Mouse (Mus musculus): ENCODE data around the gene Olfr541. TPM values are rescaled to one million over a fixed set of nuclear protein-coding genes. Genes with fewer than 3 reads are reported as not detected.
A peak's percentile ranks its signal among the peaks of the same experiment; 100 is the strongest.
"Not testable (repeated sequence)": the region's sequence is repeated elsewhere in the genome, so short reads cannot be mapped to it uniquely, and the experiment has no call there.

Olfr541 gene
- polyA plus RNA-seq (2015; fragmentation: Nextera tagmentation; extraction: Ambion mirVana), result not detected in 2 replicates

GRCm38 (mm10) chr7:140696967-140697366, at the start of gene Olfr541:
Gene Olfr541, plus strand, starts transcription at chr7:140697267.
- Histone ChIP-seq H3K4me1 (replicated peaks) (no peaks in the 10 kb centered on the region), H3K4me3 (replicated peaks) (no peak within 1 kb of the TSS), H3K27me3 (replicated peaks) (no peaks in the 10 kb centered on the region), H3K27ac (no peak within 1 kb of the TSS), H3K36me3 (no peaks in the 10 kb centered on the region), H3K9ac (no peak within 1 kb of the TSS), H3K9me3 (no peaks in the 10 kb centered on the region), H3K4me2 (replicated peaks) (no peak within 1 kb of the TSS)
- ATAC-seq, result no peak

GRCm38 (mm10) chr7:140659630-140660029, 37.4 kb upstream of the Olfr541 start, which contains the start of gene Olfr539:
Gene Olfr539, plus strand, starts transcription at chr7:140659930.
- Histone ChIP-seq H3K9me3 (no peaks in the 10 kb centered on the region), H3K4me1 (replicated peaks) (no peaks in the 10 kb centered on the region), H3K9ac (no peak within 1 kb of the TSS), H3K27ac (no peak within 1 kb of the TSS), H3K27me3 (replicated peaks) (no peaks in the 10 kb centered on the region), H3K4me3 (replicated peaks) (no peak within 1 kb of the TSS), H3K36me3 (no peaks in the 10 kb centered on the region), H3K4me2 (replicated peaks) (no peak within 1 kb of the TSS)
- 77% methylated on average over 4 of the region's 4 CpGs for WGBS
- no peak for ATAC-seq

- H3K27me3 ChIP-seq (replicated peaks); H3K4me1 ChIP-seq (replicated peaks); H3K9ac ChIP-seq; ATAC-seq; H3K9me3 ChIP-seq; H3K36me3 ChIP-seq; H3K4me2 ChIP-seq (replicated peaks); H3K4me3 ChIP-seq (replicated peaks); H3K27ac ChIP-seq: not testable (repeated sequence)
- WGBS, result 91% methylated on average over 3 of the region's 3 CpGs
Observed at GRCm38 (mm10) chr7:140670693-140671092, 26.4 kb upstream of the Olfr541 start.

GRCm38 (mm10) chr7:140675863-140676262, 21.2 kb upstream of the Olfr541 start:
- Histone ChIP-seq H3K27me3 (replicated peaks) (no peaks in the 10 kb centered on the region), H3K36me3 (no peaks in the 10 kb centered on the region), H3K9me3 (no peaks in the 10 kb centered on the region), H3K27ac (no peak overlapping the region), H3K9ac (no peak overlapping the region), H3K4me2 (replicated peaks) (peak overlapping the region; percentile 35), H3K4me3 (replicated peaks) (no peak overlapping the region), H3K4me1 (replicated peaks) (0 out of 2 replicates have a peak, but pooled peaks cover 2% of the 10 kb centered on the region)
- ATAC-seq, result no peak; the same call in 1 of the 2 replicates
- WGBS, result 0% methylated on average over 6 of the region's 6 CpGs

GRCm38 (mm10) chr7:140679591-140679990, 17.5 kb upstream of the Olfr541 start:
- not testable (repeated sequence) for ATAC-seq

GRCm38 (mm10) chr7:140681651-140682050, 15.4 kb upstream of the Olfr541 start, which contains the start of gene Olfr45:
Gene Olfr45, plus strand, starts transcription at chr7:140681951.
- Histone ChIP-seq H3K4me1 (replicated peaks) (no peaks in the 10 kb centered on the region), H3K9ac (no peak within 1 kb of the TSS), H3K4me3 (replicated peaks) (no peak within 1 kb of the TSS), H3K4me2 (replicated peaks) (no peak within 1 kb of the TSS), H3K9me3 (no peaks in the 10 kb centered on the region), H3K27ac (no peak within 1 kb of the TSS), H3K27me3 (replicated peaks) (no peaks in the 10 kb centered on the region), H3K36me3 (no peaks in the 10 kb centered on the region)
- 90% methylated on average over 1 of the region's 1 CpGs for WGBS
- no peak for ATAC-seq

More at GRCm38 (mm10) chr7:140679591-140679990, 17.5 kb upstream of the Olfr541 start:
- H3K4me1 ChIP-seq (replicated peaks); H3K4me3 ChIP-seq (replicated peaks); H3K36me3 ChIP-seq; H3K9me3 ChIP-seq; H3K9ac ChIP-seq; H3K27me3 ChIP-seq (replicated peaks); H3K27ac ChIP-seq; H3K4me2 ChIP-seq (replicated peaks): not testable (repeated sequence)
- 74% methylated on average over 4 of the region's 4 CpGs for WGBS

GRCm38 (mm10) chr7:140706348-140706747, 9.3 kb downstream of the Olfr541 start:
- 69% methylated on average over 2 of the region's 2 CpGs for WGBS
- ATAC-seq, result no peak
- H3K4me1 ChIP-seq (replicated peaks), result no peaks in the 10 kb centered on the region
- no peaks in the 10 kb centered on the region for H3K36me3 ChIP-seq
- H3K4me3 ChIP-seq (replicated peaks), result no peak overlapping the region
- no peaks in the 10 kb centered on the region for H3K9me3 ChIP-seq
- H3K9ac ChIP-seq, result no peak overlapping the region
- H3K27ac ChIP-seq, result no peak overlapping the region
- no peak overlapping the region for H3K4me2 ChIP-seq (replicated peaks)
- H3K27me3 ChIP-seq (replicated peaks), result no peaks in the 10 kb centered on the region

GRCm38 (mm10) chr7:140707536-140708284, 10.6 kb downstream of the Olfr541 start:
- WGBS, result 81% methylated on average over 6 of the region's 6 CpGs

GRCm38 (mm10) chr7:140717155-140718055, 20.3 kb downstream of the Olfr541 start:
- WGBS, result 85% methylated on average over 7 of the region's 7 CpGs
- Histone ChIP-seq H3K4me1 (replicated peaks) (no peaks in the 10 kb centered on the region), H3K9ac (no peak overlapping the region), H3K9me3 (no peaks in the 10 kb centered on the region), H3K4me3 (replicated peaks) (no peak overlapping the region), H3K36me3 (no peaks in the 10 kb centered on the region), H3K27ac (no peak overlapping the region), H3K27me3 (replicated peaks) (no peaks in the 10 kb centered on the region), H3K4me2 (replicated peaks) (no peak overlapping the region)
- ATAC-seq, result no peak

More at GRCm38 (mm10) chr7:140707536-140708284, 10.6 kb downstream of the Olfr541 start:
- no peak overlapping the region for H3K9ac ChIP-seq
- no peaks in the 10 kb centered on the region for H3K27me3 ChIP-seq (replicated peaks)
- H3K27ac ChIP-seq, result no peak overlapping the region
- H3K36me3 ChIP-seq, result no peaks in the 10 kb centered on the region
- no peak overlapping the region for H3K4me2 ChIP-seq (replicated peaks)
- no peak overlapping the region for H3K4me3 ChIP-seq (replicated peaks)
- no peaks in the 10 kb centered on the region for H3K4me1 ChIP-seq (replicated peaks)
- no peak for ATAC-seq
- H3K9me3 ChIP-seq, result no peaks in the 10 kb centered on the region

- H3K9ac ChIP-seq, result no peak overlapping the region
- H3K9me3 ChIP-seq, result no peaks in the 10 kb centered on the region
- 63% methylated on average over 6 of the region's 6 CpGs for WGBS
- H3K36me3 ChIP-seq, result no peaks in the 10 kb centered on the region
- no peaks in the 10 kb centered on the region for H3K27me3 ChIP-seq (replicated peaks)
- ATAC-seq, result no peak
- H3K4me1 ChIP-seq (replicated peaks), result no peaks in the 10 kb centered on the region
- no peak overlapping the region for H3K27ac ChIP-seq
- no peak overlapping the region for H3K4me2 ChIP-seq (replicated peaks)
- no peak overlapping the region for H3K4me3 ChIP-seq (replicated peaks)
Observed at GRCm38 (mm10) chr7:140721095-140721494, 24.0 kb downstream of the Olfr541 start.

- Histone ChIP-seq H3K9ac (no peak overlapping the region), H3K36me3 (no peaks in the 10 kb centered on the region), H3K27ac (no peak overlapping the region), H3K9me3 (no peaks in the 10 kb centered on the region), H3K4me2 (replicated peaks) (no peak overlapping the region), H3K4me3 (replicated peaks) (no peak overlapping the region), H3K27me3 (replicated peaks) (no peaks in the 10 kb centered on the region), H3K4me1 (replicated peaks) (no peaks in the 10 kb centered on the region)
- no peak for ATAC-seq
Observed at GRCm38 (mm10) chr7:140725558-140725957, 28.5 kb downstream of the Olfr541 start.

- H3K27me3 ChIP-seq (replicated peaks), result no peaks in the 10 kb centered on the region
- no peak overlapping the region for H3K4me2 ChIP-seq (replicated peaks)
- no peak overlapping the region for H3K27ac ChIP-seq
- H3K4me3 ChIP-seq (replicated peaks), result no peak overlapping the region
- WGBS, result 75% methylated on average over 2 of the region's 2 CpGs
- H3K36me3 ChIP-seq, result no peaks in the 10 kb centered on the region
- H3K9me3 ChIP-seq, result no peaks in the 10 kb centered on the region
- no peaks in the 10 kb centered on the region for H3K4me1 ChIP-seq (replicated peaks)
- H3K9ac ChIP-seq, result no peak overlapping the region
- ATAC-seq, result no peak
Observed at GRCm38 (mm10) chr7:140733162-140733561, 36.1 kb downstream of the Olfr541 start.
